Mouse (Mus musculus): Measurements from ENCODE around the gene Trim72. TPM values are rescaled to one million over a fixed set of nuclear protein-coding genes. Genes with fewer than 3 reads are reported as not detected.

Trim72 gene
- polyA plus RNA-seq, 1 experiment from 2014 or later: 0.86 TPM

DNA sequence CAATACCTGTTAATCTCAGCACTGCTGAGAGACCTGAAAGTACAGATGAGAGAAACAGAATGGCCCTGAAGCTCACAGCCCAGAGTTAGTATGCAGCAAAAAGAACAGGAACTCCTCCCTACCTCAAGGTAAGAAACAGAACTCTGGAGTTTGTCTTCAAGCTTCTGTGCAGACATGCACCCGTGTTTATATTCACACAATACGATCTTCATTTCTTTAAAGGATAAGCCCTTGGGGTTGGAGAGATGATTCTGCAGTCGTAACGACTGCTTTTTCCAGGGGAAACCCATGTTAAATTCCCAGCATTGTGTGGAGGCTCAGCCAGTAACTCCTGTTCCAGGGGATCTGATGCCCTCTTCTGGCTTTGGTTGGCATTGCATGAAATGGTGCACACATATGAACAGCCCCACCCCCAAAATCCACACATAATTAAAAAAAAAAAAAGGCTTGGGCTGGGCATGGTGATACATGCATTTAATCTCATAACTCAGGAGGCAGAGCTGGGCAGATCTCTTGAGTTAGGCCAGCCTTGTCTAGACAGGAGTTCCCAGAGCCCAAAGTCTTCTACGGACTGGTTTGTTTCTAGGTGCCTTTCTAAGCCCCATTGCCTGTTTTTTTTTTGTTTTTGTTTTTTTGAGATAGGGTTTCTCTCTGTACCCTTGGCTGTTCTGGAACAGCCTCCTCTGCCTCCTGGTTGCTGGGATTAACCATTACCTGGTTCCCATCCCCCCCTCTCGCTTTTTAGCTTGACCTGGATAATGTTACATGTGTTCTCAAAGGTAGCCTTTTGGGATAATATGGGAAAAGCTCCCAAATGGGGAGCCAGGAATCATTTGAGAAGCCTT is 11.9 kb upstream of the Trim72 start:
- ATAC-seq (ENCODE audit: insufficient number of reproducible peaks, low FRiP score): peak; percentile 43; the same call in 1 of the 2 replicates
- Histone ChIP-seq H3K4me2 (no peak overlapping the region), H3K4me3 (no peak overlapping the region), H3K9ac (no peak overlapping the region), H3K27me3 (replicated peaks) (no peaks in the 10 kb centered on the region), H3K27ac (ENCODE audit: poor library complexity, severe bottlenecking) (no peak overlapping the region), H3K4me1 (replicated peaks) (peaks cover 13% of the 10 kb centered on the region), H3K36me3 (peaks cover 33% of the 10 kb centered on the region), H3K9me3 (replicated peaks) (no peaks in the 10 kb centered on the region)
- WGBS: 51% methylated on average over 6 of the region's 6 CpGs

DNA sequence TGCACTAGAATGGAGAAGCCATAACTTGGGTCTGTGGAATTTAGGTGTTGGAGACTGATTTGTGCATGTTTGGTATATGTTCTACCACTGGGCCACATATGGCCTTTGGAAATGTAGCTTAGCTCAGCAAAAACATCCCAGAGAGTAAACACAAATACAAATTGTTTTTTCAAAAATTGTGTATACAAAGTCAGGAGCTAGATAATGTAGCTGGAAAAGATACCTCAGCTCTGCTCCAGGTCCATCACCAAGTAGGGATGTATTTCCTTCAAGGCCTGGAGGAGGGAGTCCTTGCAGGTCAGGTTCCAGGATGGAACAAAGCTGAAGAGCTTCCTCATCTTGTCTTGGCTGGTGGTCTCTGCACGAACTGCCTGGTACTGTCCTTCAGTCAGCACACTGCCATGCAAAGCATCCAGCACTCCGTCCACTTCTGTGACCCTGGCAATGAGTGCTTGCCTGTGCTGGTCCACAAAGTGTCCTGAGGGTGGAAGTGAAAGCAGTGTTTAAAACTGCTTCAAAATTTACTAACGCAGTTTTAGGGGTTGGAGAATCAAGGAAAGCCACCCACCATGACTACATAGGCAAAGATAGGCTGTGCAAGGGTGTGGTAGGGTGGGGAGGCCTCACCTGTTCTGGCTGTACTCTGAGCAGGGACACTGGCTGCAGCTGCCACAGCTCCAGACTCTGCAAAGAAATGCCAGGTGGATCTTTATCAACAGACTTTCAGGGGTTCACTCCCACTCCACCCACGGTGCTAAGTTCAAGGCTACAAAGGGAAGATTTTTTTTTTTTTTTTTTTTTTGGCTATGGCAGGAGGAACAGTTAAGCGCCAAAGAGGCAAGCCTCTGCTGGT is 11.0 kb upstream of the Trim72 start:
- Histone ChIP-seq H3K4me2 (peak overlapping the region; percentile 68), H3K4me3 (peak overlapping the region; percentile 40), H3K27me3 (replicated peaks) (no peaks in the 10 kb centered on the region), H3K9ac (peak overlapping the region; percentile 53), H3K27ac (ENCODE audit: poor library complexity, severe bottlenecking) (peak overlapping the region; percentile 38; the same call in 1 of the 2 replicates), H3K4me1 (replicated peaks) (peaks cover 13% of the 10 kb centered on the region), H3K9me3 (replicated peaks) (no peaks in the 10 kb centered on the region), H3K36me3 (peaks cover 25% of the 10 kb centered on the region)
- peak; percentile 30; the same call in 1 of the 2 replicates for ATAC-seq (ENCODE audit: insufficient number of reproducible peaks, low FRiP score)
- WGBS: 34% methylated on average over 5 of the region's 5 CpGs

DNA sequence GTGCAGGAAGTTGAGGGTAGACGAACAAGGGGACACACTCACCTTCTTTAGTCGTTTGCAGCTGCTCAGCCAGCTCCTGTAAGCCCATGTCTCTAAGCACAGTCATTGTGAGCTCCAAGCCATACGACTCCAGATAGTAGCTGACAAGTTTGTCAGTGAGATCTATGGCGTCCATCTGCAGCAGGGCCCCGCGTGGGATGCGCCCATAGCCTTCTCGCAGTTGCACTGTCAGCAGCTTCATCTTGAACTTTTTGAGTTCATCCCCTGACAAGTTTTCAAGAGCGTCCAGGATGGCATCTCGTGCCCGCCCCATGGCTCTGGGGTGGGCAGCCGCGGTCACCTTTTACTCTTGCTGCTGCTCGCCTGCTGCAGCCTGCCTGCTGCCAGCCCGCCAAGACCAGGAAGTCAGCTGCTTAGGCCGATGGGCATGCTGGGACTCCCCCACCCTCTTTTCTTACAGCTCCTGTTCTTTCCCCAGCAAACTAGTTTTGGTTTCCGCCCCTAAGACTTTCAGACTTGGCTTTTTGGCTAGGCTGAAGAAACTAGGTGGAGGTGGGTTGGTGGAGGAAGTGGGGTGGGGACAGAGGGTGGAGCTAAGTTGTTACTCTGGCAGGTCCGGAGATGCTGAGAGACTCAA is 10.3 kb upstream of the Trim72 start, which contains the start of gene Pycard:
Gene Pycard, minus strand, starts transcription at position 527 of the 637 bp plus-strand sequence.
- peak; percentile 49 for ATAC-seq (ENCODE audit: insufficient number of reproducible peaks, low FRiP score)
- H3K4me2 ChIP-seq: peak within 1 kb of the TSS; percentile 68
- peak within 1 kb of the TSS; percentile 40 for H3K4me3 ChIP-seq
- H3K9me3 ChIP-seq (replicated peaks): no peaks in the 10 kb centered on the region
- peaks cover 19% of the 10 kb centered on the region for H3K36me3 ChIP-seq
- 8% methylated on average over 18 of the region's 18 CpGs for WGBS
- H3K27ac ChIP-seq (ENCODE audit: poor library complexity, severe bottlenecking): peak within 1 kb of the TSS; percentile 38
- H3K9ac ChIP-seq: peak within 1 kb of the TSS; percentile 53
- peaks cover 13% of the 10 kb centered on the region for H3K4me1 ChIP-seq (replicated peaks)
- H3K27me3 ChIP-seq (replicated peaks): no peaks in the 10 kb centered on the region

DNA sequence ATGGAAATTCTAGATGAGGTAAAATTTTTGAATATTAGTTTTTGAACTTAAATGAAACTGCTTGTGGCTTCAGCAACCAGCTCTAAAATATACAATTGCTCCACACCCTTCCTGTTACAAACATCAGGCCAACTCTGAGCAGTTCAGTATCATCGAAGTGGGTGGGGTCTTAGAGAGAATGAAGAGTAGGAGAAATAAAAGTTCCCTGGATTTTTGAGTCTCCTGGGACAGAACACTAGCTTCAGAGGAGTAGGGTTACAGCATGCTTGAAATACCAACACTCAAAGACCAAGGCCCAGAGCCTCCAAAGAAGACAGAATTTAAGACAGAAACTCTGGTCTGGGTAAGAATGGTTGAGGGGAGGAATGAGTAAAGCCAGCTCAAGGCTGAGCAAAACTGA is 4.3 kb upstream of the Trim72 start:
- Histone ChIP-seq H3K27me3 (replicated peaks) (peaks cover 6% of the 10 kb centered on the region; the same call in 1 of the 2 replicates), H3K9ac (no peak overlapping the region), H3K27ac (ENCODE audit: poor library complexity, severe bottlenecking) (no peak overlapping the region), H3K36me3 (no peaks in the 10 kb centered on the region), H3K9me3 (replicated peaks) (no peaks in the 10 kb centered on the region), H3K4me1 (replicated peaks) (peaks cover 20% of the 10 kb centered on the region), H3K4me3 (no peak overlapping the region), H3K4me2 (no peak overlapping the region)
- 50% methylated on average over 1 of the region's 1 CpGs for WGBS
- no peak for ATAC-seq (ENCODE audit: insufficient number of reproducible peaks, low FRiP score)

DNA sequence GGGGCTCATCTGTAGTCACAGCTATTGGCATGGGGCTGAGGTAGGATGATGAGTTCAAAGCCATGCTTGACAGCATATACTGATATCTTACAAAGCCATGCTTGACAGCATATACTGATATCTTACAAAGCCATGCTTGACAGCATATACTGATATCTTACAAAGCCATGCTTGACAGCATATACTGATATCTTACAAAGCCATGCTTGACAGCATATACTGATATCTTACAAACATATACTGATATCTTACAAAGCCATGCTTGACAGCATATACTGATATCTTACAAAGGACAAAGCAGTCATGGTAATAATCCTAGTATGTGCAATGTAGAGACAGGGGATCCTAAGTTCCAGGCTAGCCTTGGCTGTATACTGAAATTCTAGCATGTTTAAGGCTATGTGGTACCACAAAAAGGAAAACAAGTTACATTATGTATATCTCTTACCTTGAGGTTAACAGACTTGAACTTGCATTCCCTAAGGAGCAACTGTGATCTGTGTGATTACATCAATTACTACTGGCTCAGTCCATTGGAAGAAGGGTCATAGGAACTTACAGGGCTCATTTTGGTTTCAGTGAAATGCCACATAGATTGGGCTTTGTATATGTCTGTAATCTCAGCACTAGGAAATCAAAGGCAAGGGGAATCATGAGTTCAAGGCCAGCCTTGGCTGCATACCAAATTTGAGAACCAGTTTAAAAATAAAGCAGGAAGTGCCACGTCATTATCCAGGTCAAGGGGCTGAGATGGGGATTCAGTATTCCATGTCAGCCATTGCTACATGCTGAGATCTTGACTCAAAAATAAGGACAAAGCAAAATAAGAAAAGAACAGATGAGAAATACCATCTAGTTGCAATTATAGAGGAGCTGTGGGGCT is 3.4 kb upstream of the Trim72 start:
- H3K36me3 ChIP-seq: no peaks in the 10 kb centered on the region
- no peak overlapping the region for H3K9ac ChIP-seq
- peaks cover 26% of the 10 kb centered on the region for H3K4me1 ChIP-seq (replicated peaks)
- no peak for ATAC-seq (ENCODE audit: insufficient number of reproducible peaks, low FRiP score)
- WGBS: 43% methylated on average over 1 of the region's 1 CpGs
- H3K9me3 ChIP-seq (replicated peaks): no peaks in the 10 kb centered on the region
- no peak overlapping the region for H3K27ac ChIP-seq (ENCODE audit: poor library complexity, severe bottlenecking)
- H3K4me2 ChIP-seq: no peak overlapping the region
- H3K4me3 ChIP-seq: no peak overlapping the region
- peaks cover 15% of the 10 kb centered on the region; the same call in 1 of the 2 replicates for H3K27me3 ChIP-seq (replicated peaks)

DNA sequence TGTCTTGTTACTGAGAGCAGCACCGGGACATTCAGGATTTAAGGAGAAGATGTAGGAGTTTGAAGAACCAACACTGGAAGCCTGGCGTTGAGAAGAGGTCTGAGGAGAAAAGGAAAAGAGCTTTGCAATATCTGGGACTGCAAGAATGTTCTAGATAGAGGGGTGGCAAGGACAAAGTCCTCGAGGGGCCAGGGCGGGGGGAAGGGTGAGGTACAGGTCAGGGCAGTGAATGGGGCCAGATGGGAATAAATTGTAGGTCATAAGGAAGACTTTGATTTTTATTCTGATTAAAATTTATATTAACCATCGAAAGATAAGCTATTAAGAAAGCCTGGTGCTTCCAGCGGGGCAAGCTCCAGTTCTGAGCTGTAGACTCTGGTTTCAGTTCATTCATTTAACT is 651 bp upstream of the Trim72 start:
- 74% methylated on average over 6 of the region's 6 CpGs for whole genome bisulfite sequencing
- peaks cover 30% of the 10 kb centered on the region for H3K27me3 ChIP-seq (replicated peaks)
- no peaks in the 10 kb centered on the region for H3K36me3 ChIP-seq
- H3K9ac ChIP-seq: no peak overlapping the region
- ATAC-seq (ENCODE audit: insufficient number of reproducible peaks, low FRiP score): no peak
- H3K9me3 ChIP-seq (replicated peaks): no peaks in the 10 kb centered on the region
- no peak overlapping the region for H3K4me3 ChIP-seq
- H3K4me2 ChIP-seq: no peak overlapping the region
- H3K27ac ChIP-seq (ENCODE audit: poor library complexity, severe bottlenecking): no peak overlapping the region
- peaks cover 26% of the 10 kb centered on the region for H3K4me1 ChIP-seq (replicated peaks)

DNA sequence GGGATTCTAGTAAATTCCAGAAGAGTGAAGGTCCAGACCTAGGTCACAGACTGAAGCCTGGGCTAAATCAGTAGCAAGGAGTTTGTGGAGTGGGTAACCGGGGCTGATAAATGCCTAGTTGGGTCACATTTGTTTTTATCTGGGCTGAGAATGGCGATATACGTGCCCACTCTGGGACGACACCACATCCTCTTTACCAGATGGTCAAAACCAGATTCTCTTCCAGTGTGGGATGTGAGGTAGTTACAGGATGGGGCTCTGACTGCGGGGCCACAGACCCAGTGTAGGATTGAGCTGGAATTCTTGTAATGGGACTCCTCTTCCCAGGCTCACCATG is 369 bp downstream of the Trim72 start:
- no peak for ATAC-seq (ENCODE audit: insufficient number of reproducible peaks, low FRiP score)
- no peaks in the 10 kb centered on the region for H3K9me3 ChIP-seq (replicated peaks)
- peaks cover 26% of the 10 kb centered on the region for H3K4me1 ChIP-seq (replicated peaks)
- peak overlapping the region; percentile 24; the same call in 1 of the 2 replicates for H3K27ac ChIP-seq (ENCODE audit: poor library complexity, severe bottlenecking)
- peaks cover 38% of the 10 kb centered on the region for H3K27me3 ChIP-seq (replicated peaks)
- H3K4me2 ChIP-seq: peak overlapping the region; percentile 63
- 40% methylated on average over 5 of the region's 5 CpGs for WGBS
- no peaks in the 10 kb centered on the region for H3K36me3 ChIP-seq
- peak overlapping the region; percentile 29; the same call in 1 of the 2 replicates for H3K4me3 ChIP-seq
- peak overlapping the region; percentile 56; the same call in 1 of the 2 replicates for H3K9ac ChIP-seq

DNA sequence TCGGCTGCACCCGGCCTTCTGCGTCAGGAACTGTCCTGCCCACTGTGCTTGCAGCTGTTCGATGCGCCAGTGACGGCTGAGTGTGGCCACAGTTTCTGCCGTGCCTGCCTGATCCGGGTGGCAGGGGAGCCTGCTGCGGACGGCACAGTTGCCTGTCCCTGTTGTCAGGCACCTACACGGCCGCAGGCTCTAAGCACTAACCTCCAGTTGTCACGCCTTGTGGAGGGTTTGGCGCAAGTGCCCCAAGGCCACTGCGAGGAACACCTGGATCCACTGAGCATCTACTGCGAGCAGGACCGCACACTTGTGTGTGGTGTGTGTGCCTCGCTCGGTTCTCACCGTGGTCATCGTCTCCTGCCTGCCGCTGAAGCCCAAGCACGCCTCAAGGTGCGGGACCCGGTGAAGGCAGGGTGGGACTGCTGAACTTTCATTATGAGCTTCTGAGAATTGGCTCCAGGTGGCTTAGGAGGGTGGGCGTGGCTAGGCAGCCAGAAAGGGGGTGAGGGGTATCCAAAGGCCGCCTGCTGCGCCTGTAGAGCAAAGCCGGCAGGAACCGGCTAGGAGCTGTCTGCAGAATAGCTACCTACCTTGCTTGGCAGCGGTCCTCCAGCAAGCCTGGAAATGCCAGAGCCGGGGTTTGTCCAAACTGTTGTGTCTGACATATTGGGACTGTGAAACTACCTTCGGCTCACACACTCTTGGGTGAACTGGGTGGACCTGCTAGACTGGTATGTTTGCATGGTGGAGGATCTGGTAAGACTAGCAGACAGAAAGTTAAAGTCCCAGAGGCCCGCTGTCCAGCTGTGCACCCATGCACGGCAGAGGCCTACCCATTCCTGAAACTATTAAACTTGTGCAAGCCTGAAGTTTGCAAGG is 976 bp downstream of the Trim72 start:
- Histone ChIP-seq H3K4me3 (peak overlapping the region; percentile 29), H3K36me3 (no peaks in the 10 kb centered on the region), H3K9me3 (replicated peaks) (no peaks in the 10 kb centered on the region), H3K27ac (ENCODE audit: poor library complexity, severe bottlenecking) (no peak overlapping the region), H3K4me1 (replicated peaks) (peaks cover 25% of the 10 kb centered on the region), H3K4me2 (peak overlapping the region; percentile 63), H3K9ac (peak overlapping the region; percentile 56), H3K27me3 (replicated peaks) (peaks cover 44% of the 10 kb centered on the region)
- ATAC-seq (ENCODE audit: insufficient number of reproducible peaks, low FRiP score): no peak
- 26% methylated on average over 35 of the region's 35 CpGs for WGBS

DNA sequence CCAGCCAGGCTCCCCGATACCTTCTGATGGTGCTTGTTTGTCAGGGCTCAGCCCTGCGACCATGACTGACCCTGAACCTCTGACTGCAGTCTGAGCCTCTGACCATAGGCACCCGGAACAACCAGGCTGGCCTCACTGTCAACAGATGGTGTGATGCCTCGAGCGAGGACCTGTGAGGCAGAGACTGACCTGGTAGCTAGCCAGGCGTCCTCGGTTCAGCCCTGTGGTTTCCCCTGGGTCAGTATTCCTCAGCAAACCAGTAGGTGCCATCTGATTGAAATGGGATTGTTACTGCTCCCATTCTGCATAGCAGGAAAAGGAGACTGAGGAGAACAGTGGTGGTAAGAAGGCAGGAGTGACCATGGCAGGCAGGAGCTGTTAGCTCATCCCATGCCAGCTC is 2.4 kb downstream of the Trim72 start:
- H3K4me1 ChIP-seq (replicated peaks): peaks cover 28% of the 10 kb centered on the region
- WGBS: 67% methylated on average over 7 of the region's 7 CpGs
- H3K9ac ChIP-seq: no peak overlapping the region
- no peak for ATAC-seq (ENCODE audit: insufficient number of reproducible peaks, low FRiP score)
- no peak overlapping the region for H3K4me2 ChIP-seq
- no peaks in the 10 kb centered on the region for H3K9me3 ChIP-seq (replicated peaks)
- H3K36me3 ChIP-seq: no peaks in the 10 kb centered on the region
- H3K27ac ChIP-seq (ENCODE audit: poor library complexity, severe bottlenecking): no peak overlapping the region
- peaks cover 54% of the 10 kb centered on the region for H3K27me3 ChIP-seq (replicated peaks)
- H3K4me3 ChIP-seq: no peak overlapping the region

Measured in heart, embryonic 12.5 days (tissue).